Mouse (Mus musculus) stomach, postnatal 0 days (tissue): ENCODE results near the gene Dcp1b. TPM values are rescaled to one million over a fixed set of nuclear protein-coding genes. Genes with fewer than 3 reads are reported as not detected.

ENCODE experiments used
- ATAC-seq: fragments of 200-750 bp; cut with Nextera tagmentation; 2 replicates; pipeline ENCODE4 v1.8.0; 2017; ENCODE audit not compliant: low FRiP score, low TSS enrichment
- DNase-seq: peaks from one replicate; pipeline ENCODE4 v3.0.0-alpha.2; 2016; ENCODE audit warnings: low spot score
- H3K27ac ChIP-seq: fragments of 300-500 bp; sonication (generic); replicated peaks from 2 replicates; pipeline ENCODE4 v1.5.1; 2014; ENCODE audit warnings: mild to moderate bottlenecking, control low read depth
- H3K27me3 ChIP-seq: fragments of 300-500 bp; sonication (generic); 2 replicates; pipeline ENCODE4 v1.6.1; 2014; ENCODE audit warnings: low read length; ENCODE audit not compliant: control insufficient read depth, insufficient read depth
- H3K36me3 ChIP-seq: fragments of 300-500 bp; sonication (generic); 2 replicates; pipeline ENCODE4 v1.6.1; 2014; ENCODE audit warnings: low read length, mixed read lengths; ENCODE audit not compliant: control insufficient read depth, insufficient read depth
- H3K4me1 ChIP-seq: fragments of 300-500 bp; sonication (generic); replicated peaks from 2 replicates; pipeline ENCODE4 v1.6.1; 2014; ENCODE audit warnings: antibody characterized with exemption; ENCODE audit not compliant: control insufficient read depth, insufficient read depth
- H3K4me2 ChIP-seq: fragments of 300-500 bp; sonication (generic); replicated peaks from 2 replicates; pipeline ENCODE4 v1.6.1; 2014; ENCODE audit warnings: low read depth, mild to moderate bottlenecking, control low read depth, moderate library complexity
- H3K4me3 ChIP-seq: fragments of 300-500 bp; sonication (generic); 2 replicates; pipeline ENCODE4 v1.5.1; 2014; ENCODE audit warnings: low read depth, low read length, control low read depth
- H3K9ac ChIP-seq: fragments of 300-500 bp; sonication (generic); 2 replicates; pipeline ENCODE4 v1.6.1; 2014; ENCODE audit warnings: mild to moderate bottlenecking, low read length, control low read depth, mixed read lengths
- H3K9me3 ChIP-seq: fragments of 300-500 bp; sonication (generic); 2 replicates; pipeline ENCODE4 v1.6.1; 2016; ENCODE audit warnings: low read length; ENCODE audit not compliant: control insufficient read depth
- CTCF ChIP-seq: IDR thresholded peaks from 2 replicates; pipeline ENCODE4 v1.5.1; 2016; ENCODE audit warnings: antibody characterized with exemption, low read depth, mild to moderate bottlenecking, moderate library complexity
- EP300 ChIP-seq: optimal IDR thresholded peaks from 2 replicates; pipeline ENCODE3; 2016; ENCODE audit warnings: antibody characterized with exemption
- WGBS: fragments of 180-500 bp; shearing (Covaris S2); extraction: QIAGEN DNeasy Blood & Tissue Kit; methylation state at CpG from one replicate; pipeline ENCODE4 v1.1.7; 2014; 5-methylcytosine and 5-hydroxymethylcytosine counted together
- polyA plus RNA-seq: library from polyadenylated mRNA; unstranded; fragments of >200 nt; fragmentation: Nextera tagmentation; extraction: Ambion mirVana; gene quantifications from 2 replicates; pipeline ENCODE4 v1.2.1, GENCODE M21; 2015

The Dcp1b gene
- polyA plus RNA-seq, 1 experiment from 2014 or later: 4.8 TPM

DNA sequence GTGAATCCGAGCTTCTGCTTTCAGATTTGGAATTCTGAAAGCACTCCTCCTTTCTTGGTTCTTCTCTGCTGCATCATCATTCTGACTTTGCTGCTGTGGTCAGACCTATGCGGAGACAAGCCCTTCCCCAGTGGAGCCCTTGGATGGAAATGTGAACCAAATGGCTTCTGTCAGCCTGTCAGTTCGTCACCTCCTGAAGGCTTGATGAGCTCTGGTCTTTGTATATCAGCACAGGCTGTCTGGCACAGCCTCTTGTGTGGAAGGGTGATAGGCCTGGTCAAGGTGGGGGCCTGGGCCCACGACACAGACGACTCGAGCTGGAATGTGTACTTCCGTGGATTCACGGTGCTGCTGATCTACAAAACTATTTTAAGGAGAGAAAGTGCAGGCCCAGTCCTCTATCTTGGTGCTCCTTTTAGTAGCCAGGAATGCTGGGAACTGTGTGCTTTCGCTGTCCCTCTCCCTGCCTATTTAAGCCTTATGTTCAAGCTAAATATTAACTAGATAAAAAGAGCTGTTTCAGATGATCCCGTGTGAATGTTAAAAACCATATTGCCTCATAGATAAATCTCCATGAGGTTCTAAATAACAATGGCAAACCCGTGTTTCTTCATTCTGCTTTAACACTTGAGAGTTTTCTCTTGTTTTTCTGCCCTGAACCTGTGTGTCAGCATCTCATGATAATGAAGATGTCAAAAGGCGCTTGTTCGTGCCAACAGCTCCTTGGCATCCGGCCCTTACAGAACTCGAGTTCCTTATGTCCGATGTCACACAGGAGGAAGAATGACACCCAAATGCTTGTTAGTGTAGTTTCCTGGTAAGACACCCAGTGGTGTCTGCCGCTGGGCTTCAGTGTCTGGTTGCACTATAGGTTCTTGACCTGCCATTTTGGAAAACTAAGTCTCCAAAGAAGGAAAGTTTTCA is 21.6 kb downstream of the Dcp1b start, which contains the start of gene Cacna1c:
Gene Cacna1c (minus strand): TSS at position 37 of the 924 bp plus-strand sequence.
- H3K27me3 ChIP-seq: no peaks in the 10 kb centered on the region
- H3K9me3 ChIP-seq: no peaks in the 10 kb centered on the region
- TF ChIP-seq EP300 (no peak), CTCF (no peak)
- H3K9ac ChIP-seq: no peak within 1 kb of the TSS
- peaks cover 7% of the 10 kb centered on the region; the same call in 1 of the 2 replicates for H3K4me1 ChIP-seq
- no peak within 1 kb of the TSS for H3K4me3 ChIP-seq
- H3K4me2 ChIP-seq: no peak within 1 kb of the TSS
- peaks cover 9% of the 10 kb centered on the region; the same call in 1 of the 2 replicates for H3K36me3 ChIP-seq
- H3K27ac ChIP-seq: no peak within 1 kb of the TSS
- DNase-seq (no peak), ATAC-seq (no peak)
- WGBS: 54% methylated on average over 17 of the region's 17 CpGs

DNA sequence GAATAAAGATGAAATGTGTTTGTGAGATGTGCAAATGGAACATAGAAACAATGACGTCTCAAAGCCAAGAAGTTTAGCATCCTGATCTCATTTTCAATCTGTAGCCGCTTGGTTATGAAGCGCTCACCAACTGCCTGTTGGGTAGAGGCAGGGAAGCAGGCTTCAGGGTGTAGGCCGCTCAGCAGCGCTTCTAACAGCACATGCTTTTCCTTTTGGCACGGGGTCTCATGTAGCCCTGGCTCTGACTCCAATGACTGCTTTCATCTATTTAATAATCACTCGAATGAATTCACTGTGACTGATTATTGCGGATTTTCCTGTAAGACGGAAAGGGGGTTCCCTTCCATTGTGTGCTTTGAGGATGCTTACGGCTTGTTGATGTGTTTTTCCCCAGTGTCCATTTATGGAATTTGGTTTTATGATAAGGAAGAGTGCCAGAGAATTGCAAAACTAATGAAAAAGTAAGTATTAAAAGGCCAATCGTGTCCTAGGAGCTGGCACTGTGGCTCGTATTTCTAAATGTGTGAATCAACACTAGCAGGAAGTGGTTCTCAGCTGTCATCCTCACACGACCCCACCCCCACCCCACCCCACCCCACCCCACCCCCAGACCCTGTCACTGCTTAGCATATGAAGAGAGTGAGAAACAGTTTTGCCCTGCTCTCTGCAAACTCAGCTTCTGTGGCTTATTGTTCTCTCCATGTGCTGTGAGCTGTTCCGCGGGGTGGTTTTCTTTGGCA is 23.7 kb downstream of the Dcp1b start:
- Histone ChIP-seq H3K36me3 (peaks cover 5% of the 10 kb centered on the region; the same call in 1 of the 2 replicates), H3K4me2 (no peak overlapping the region), H3K9ac (no peak overlapping the region), H3K27me3 (no peaks in the 10 kb centered on the region), H3K4me1 (peaks cover 7% of the 10 kb centered on the region; the same call in 1 of the 2 replicates), H3K27ac (peak overlapping the region; percentile 35; the same call in 1 of the 2 replicates), H3K9me3 (no peaks in the 10 kb centered on the region), H3K4me3 (no peak overlapping the region)
- ATAC-seq (peak; percentile 28; the same call in 1 of the 2 replicates), DNase-seq (no peak)
- TF ChIP-seq CTCF (no peak), EP300 (no peak)
- 54% methylated on average over 15 of the region's 15 CpGs for WGBS

DNA sequence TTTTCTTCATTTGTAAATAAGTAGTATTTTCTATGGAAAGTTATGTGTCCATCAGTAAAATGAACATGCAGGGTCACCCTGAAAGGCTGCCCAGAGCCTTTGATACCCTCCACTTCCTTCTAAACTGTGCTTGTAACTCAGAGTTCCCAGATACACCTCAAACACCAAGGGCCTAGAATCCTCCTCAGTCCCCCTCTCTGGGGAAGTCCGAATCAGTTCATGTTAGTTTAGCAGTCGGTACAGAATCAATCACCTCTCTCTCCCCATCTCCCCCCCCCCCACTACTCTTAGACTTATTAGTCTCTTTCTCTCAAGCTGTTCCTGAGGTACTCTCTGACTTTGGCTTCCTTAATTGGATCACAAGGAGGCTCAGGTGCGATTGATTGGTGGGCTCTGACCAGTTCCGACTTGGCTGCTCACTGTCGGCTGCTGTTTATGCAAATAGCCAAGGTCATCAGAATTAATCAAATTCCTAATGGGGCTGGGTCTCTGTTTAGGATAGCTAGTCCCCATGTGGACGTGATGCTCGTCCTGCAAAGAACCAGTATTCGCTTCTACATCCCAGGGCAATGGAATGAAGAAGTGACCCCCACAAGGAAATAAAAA is 24.3 kb downstream of the Dcp1b start:
- no peak overlapping the region for H3K4me2 ChIP-seq
- H3K9ac ChIP-seq: no peak overlapping the region
- peaks cover 7% of the 10 kb centered on the region; the same call in 1 of the 2 replicates for H3K4me1 ChIP-seq
- no peak overlapping the region; the same call in 1 of the 2 replicates for H3K27ac ChIP-seq
- no peak for ATAC-seq
- WGBS: 58% methylated on average over 8 of the region's 8 CpGs
- H3K36me3 ChIP-seq: peaks cover 2% of the 10 kb centered on the region; the same call in 1 of the 2 replicates
- no peak for DNase-seq
- no peaks in the 10 kb centered on the region for H3K27me3 ChIP-seq
- no peak overlapping the region for H3K4me3 ChIP-seq
- no peaks in the 10 kb centered on the region for H3K9me3 ChIP-seq
- TF ChIP-seq EP300: no peak
- TF ChIP-seq CTCF: no peak

DNA sequence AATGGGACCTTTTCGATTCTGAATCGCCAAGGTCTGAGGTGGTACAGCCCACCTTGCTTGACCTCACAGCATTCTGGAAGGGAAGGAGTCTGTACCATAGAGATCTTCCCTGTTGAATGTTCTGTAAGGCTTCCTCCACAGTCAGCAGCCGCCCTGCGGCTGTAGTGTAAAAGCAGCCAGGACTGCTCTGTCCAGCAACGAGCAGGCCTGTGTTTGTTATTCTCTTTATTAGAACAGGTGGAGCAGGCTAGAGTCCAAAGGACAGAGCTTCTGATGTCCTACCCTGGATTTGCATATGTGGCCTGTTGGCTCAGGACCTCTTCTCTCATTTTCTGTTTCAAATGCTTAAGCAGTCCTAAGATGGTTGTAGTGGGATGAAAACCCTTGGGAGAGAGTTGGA is 25.3 kb downstream of the Dcp1b start:
- TF ChIP-seq CTCF (no peak), EP300 (no peak)
- H3K36me3 ChIP-seq: peaks cover 2% of the 10 kb centered on the region; the same call in 1 of the 2 replicates

DNA sequence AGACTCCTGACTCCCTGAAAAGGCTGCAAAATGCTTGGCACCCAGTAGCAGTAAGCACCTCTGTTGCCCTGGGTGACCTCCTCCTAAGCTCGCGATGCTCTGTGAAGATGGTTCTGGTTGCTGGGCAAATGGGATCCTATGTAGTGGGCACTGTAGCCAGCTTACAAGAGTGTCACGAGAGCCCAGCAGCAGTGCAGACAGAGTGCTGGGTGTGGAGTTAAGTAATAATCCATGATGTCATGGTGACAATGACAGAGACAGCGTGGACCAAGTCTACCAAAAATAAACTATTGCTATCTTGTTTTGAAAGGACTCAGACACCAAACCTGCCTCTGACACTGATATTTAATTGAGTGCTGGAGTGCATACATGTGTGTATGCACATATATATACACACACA is 26.5 kb downstream of the Dcp1b start:
- TF ChIP-seq EP300: no peak
- TF ChIP-seq CTCF: no peak
- Histone ChIP-seq H3K9ac (no peak overlapping the region), H3K4me2 (no peak overlapping the region), H3K4me1 (peaks cover 5% of the 10 kb centered on the region; the same call in 1 of the 2 replicates), H3K36me3 (peaks cover 2% of the 10 kb centered on the region; the same call in 1 of the 2 replicates), H3K27me3 (no peaks in the 10 kb centered on the region), H3K27ac (no peak overlapping the region), H3K4me3 (no peak overlapping the region), H3K9me3 (no peaks in the 10 kb centered on the region)
- DNase-seq (no peak), ATAC-seq (no peak)
- 90% methylated on average over 4 of the region's 4 CpGs for WGBS

More for the DNA sequence above, 25.3 kb downstream of the Dcp1b start:
- 57% methylated on average over 5 of the region's 5 CpGs for WGBS
- H3K4me2 ChIP-seq: no peak overlapping the region
- H3K9me3 ChIP-seq: no peaks in the 10 kb centered on the region
- H3K27ac ChIP-seq: no peak overlapping the region
- peaks cover 7% of the 10 kb centered on the region; the same call in 1 of the 2 replicates for H3K4me1 ChIP-seq
- H3K9ac ChIP-seq: no peak overlapping the region
- DNase-seq (peak; percentile 36), ATAC-seq (peak; percentile 85)
- H3K27me3 ChIP-seq: no peaks in the 10 kb centered on the region
- no peak overlapping the region for H3K4me3 ChIP-seq
